Mouse (Mus musculus) C2C12 (cell line): ENCODE results near the gene Fibp. TPM values are rescaled to one million over a fixed set of nuclear protein-coding genes. Genes with fewer than 3 reads are reported as not detected.
A peak's percentile ranks its signal among the peaks of the same experiment; 100 is the strongest.

ENCODE experiments used
- H3K27me3 ChIP-seq: one replicate; pipeline ENCODE4 v1.6.1; 2011; ENCODE audit not compliant: control insufficient read depth, insufficient read depth, insufficient read length
- H3K36me3 ChIP-seq: one replicate; pipeline ENCODE4 v1.6.1; 2011; ENCODE audit not compliant: control insufficient read depth, insufficient read depth
- H3K4me3 ChIP-seq: one replicate; pipeline ENCODE4 v1.5.1; 2011; ENCODE audit warnings: mild to moderate bottlenecking, control low read depth; ENCODE audit not compliant: poor library complexity, insufficient read depth, severe bottlenecking
- H3K79me2 ChIP-seq: one replicate; pipeline ENCODE4 v1.6.1; 2011; ENCODE audit not compliant: control insufficient read depth, insufficient read depth
- H3K79me3 ChIP-seq: one replicate; pipeline ENCODE4 v1.6.1; 2011; ENCODE audit warnings: low read depth, control low read depth
- H3ac ChIP-seq: one replicate; pipeline ENCODE3; 2011; ENCODE audit warnings: low read depth; ENCODE audit not compliant: control insufficient read depth, insufficient read length
- CEBPB ChIP-seq: IDR thresholded peaks from one replicate; pipeline ENCODE4 v1.6.1; 2011; ENCODE audit warnings: low read depth, mild to moderate bottlenecking, control low read depth, moderate library complexity
- CTCF ChIP-seq: IDR thresholded peaks from one replicate; pipeline ENCODE4 v1.5.1; 2011; ENCODE audit not compliant: control insufficient read depth, insufficient read depth, insufficient read length
- FOSL1 ChIP-seq: IDR thresholded peaks from one replicate; pipeline ENCODE4 v1.8.0; 2011; ENCODE audit warnings: mild to moderate bottlenecking, low read length; ENCODE audit not compliant: poor library complexity, insufficient read depth, severe bottlenecking
- MAX ChIP-seq: IDR thresholded peaks from one replicate; pipeline ENCODE4 v1.6.1; 2011; ENCODE audit warnings: mild to moderate bottlenecking, control low read depth
- MYOD1 ChIP-seq: IDR thresholded peaks from one replicate; pipeline ENCODE4 v1.6.1; 2011; ENCODE audit warnings: low read depth; ENCODE audit not compliant: control insufficient read depth, insufficient read length
- MYOG ChIP-seq: IDR thresholded peaks from one replicate; pipeline ENCODE4 v1.6.1; 2011; ENCODE audit not compliant: control insufficient read depth, insufficient read length; ENCODE audit errors: extremely low read depth
- USF1 ChIP-seq: IDR thresholded peaks from one replicate; pipeline ENCODE4 v1.6.1; 2011; ENCODE audit warnings: low read depth, mild to moderate bottlenecking, control low read depth, moderate library complexity
- polyA plus RNA-seq: library from polyadenylated mRNA; unstranded; fragments of >200 nt; fragmentation: generic; extraction: Trizol; gene quantifications from one replicate; pipeline ENCODE4 v1.2.1, GENCODE M21; 2012; ENCODE audit warnings: missing spikeins

The Fibp gene
- polyA plus RNA-seq, 1 experiment = 83.7 TPM

GRCm38 (mm10) chr19:5423561-5423960, 36.9 kb upstream of the Fibp start:
- no peaks in the 10 kb centered on the region for H3K27me3 ChIP-seq
- TF ChIP-seq CTCF (no peak), MYOG (no peak), USF1 (no peak), CEBPB (no peak), MAX (no peak), MYOD1 (no peak), FOSL1 (no peak)
- peaks cover 36% of the 10 kb centered on the region for H3K79me3 ChIP-seq
- H3ac ChIP-seq = peak overlapping the region; percentile 94
- H3K79me2 ChIP-seq = peaks cover 65% of the 10 kb centered on the region
- peak overlapping the region; percentile 76 for H3K4me3 ChIP-seq
- peaks cover 47% of the 10 kb centered on the region for H3K36me3 ChIP-seq

- TF ChIP-seq CEBPB = no peak
- TF ChIP-seq MYOG = no peak
- Histone ChIP-seq H3K27me3 (no peaks in the 10 kb centered on the region), H3K36me3 (peaks cover 47% of the 10 kb centered on the region), H3K79me2 (peaks cover 68% of the 10 kb centered on the region), H3ac (peak overlapping the region; percentile 94), H3K4me3 (peak overlapping the region; percentile 76), H3K79me3 (peaks cover 36% of the 10 kb centered on the region)
Observed at GRCm38 (mm10) chr19:5424092-5424781, 36.2 kb upstream of the Fibp start.

- Histone ChIP-seq H3K4me3 (peak within 1 kb of the TSS; percentile 95), H3K79me2 (peaks cover 68% of the 10 kb centered on the region), H3ac (peak within 1 kb of the TSS; percentile 94), H3K27me3 (no peaks in the 10 kb centered on the region), H3K79me3 (peaks cover 36% of the 10 kb centered on the region), H3K36me3 (peaks cover 47% of the 10 kb centered on the region)
- no peak for TF ChIP-seq CTCF
- no peak for TF ChIP-seq FOSL1
- TF ChIP-seq USF1 = no peak
- no peak for TF ChIP-seq MYOD1
- no peak for TF ChIP-seq MAX
- no peak for TF ChIP-seq MYOG
Observed at GRCm38 (mm10) chr19:5424782-5425741, 35.4 kb upstream of the Fibp start, which contains the start of the genes Drap1 and AI837181. TSS of gene Drap1 (minus strand) at chr19:5424979. TSS of gene AI837181 (plus strand) at chr19:5425144.

GRCm38 (mm10) chr19:5425906-5426565, 34.4 kb upstream of the Fibp start:
- no peaks in the 10 kb centered on the region for H3K27me3 ChIP-seq
- peak overlapping the region; percentile 67 for H3ac ChIP-seq
- peaks cover 68% of the 10 kb centered on the region for H3K79me2 ChIP-seq
- H3K36me3 ChIP-seq = peaks cover 39% of the 10 kb centered on the region
- H3K79me3 ChIP-seq = peaks cover 36% of the 10 kb centered on the region
- TF ChIP-seq CTCF (no peak), MAX (no peak), MYOG (no peak), FOSL1 (no peak), CEBPB (no peak), MYOD1 (no peak), USF1 (no peak)
- H3K4me3 ChIP-seq = peak overlapping the region; percentile 95

- H3K27me3 ChIP-seq = no peaks in the 10 kb centered on the region
- TF ChIP-seq FOSL1 (no peak), CTCF (no peak), CEBPB (no peak), USF1 (no peak), MYOD1 (no peak), MYOG (no peak), MAX (no peak)
- H3K36me3 ChIP-seq = peaks cover 32% of the 10 kb centered on the region
- H3ac ChIP-seq = peak overlapping the region; percentile 33
- peaks cover 67% of the 10 kb centered on the region for H3K79me2 ChIP-seq
- peaks cover 36% of the 10 kb centered on the region for H3K79me3 ChIP-seq
- H3K4me3 ChIP-seq = peak overlapping the region; percentile 95
Observed at GRCm38 (mm10) chr19:5426640-5427290, 33.6 kb upstream of the Fibp start.
